Mouse (Mus musculus): Measurements from ENCODE around the gene Dus2.
"Not testable (repeated sequence)": the region's sequence is repeated elsewhere in the genome, so short reads cannot be mapped to it uniquely, and the experiment has no call there.

Gene Dus2

DNA sequence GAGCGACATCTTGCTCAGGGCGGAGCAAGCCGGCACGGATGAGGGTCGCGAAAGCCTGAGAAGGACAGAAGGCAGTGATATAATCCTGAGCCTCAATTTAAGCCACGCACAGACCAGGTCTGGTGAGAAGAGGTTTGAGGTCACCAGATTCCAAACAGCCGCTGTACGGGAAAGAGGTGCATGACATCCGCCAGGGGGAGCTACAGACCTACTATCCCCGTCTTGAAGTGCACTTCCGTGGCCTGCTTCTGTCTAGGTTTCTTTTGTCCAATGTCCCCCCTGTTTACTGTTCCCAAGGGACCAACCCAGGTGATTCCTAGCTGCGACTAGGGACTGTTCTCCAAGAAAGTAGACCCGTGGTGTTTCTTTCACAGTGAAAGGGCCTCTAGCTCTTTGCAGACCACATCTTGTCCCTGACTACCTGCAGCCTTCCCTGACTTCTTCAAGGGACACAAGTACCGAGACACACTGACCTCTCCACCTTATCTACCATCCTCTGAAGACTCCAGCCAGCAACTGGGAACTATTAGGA is at the start of gene Dus2:
Gene Dus2 (plus strand): TSS at position 482 of the 532 bp plus-strand sequence.
- DNase-seq, result peak; percentile 86 to 92

DNA sequence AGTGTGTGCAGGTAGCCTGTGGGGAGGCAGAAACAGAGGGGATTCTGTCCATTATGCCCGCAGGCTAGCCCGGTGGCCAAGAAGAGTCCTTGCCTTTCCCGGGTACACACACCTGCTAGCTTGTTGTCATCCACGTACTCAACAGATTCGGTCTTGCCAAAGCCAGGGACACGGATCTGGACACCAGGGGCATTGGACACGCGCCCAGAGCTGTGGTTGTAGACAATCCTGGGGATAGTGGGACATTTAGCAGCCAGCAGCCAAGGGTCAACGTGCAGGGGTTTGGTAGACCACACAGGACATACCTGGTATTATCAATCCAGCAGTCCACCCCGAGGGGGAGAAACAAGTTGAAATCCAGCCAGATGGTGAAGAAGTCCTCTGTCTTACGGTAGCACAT is 49.1 kb upstream of the Dus2 start:
- DNase-seq, result no peak

DNA sequence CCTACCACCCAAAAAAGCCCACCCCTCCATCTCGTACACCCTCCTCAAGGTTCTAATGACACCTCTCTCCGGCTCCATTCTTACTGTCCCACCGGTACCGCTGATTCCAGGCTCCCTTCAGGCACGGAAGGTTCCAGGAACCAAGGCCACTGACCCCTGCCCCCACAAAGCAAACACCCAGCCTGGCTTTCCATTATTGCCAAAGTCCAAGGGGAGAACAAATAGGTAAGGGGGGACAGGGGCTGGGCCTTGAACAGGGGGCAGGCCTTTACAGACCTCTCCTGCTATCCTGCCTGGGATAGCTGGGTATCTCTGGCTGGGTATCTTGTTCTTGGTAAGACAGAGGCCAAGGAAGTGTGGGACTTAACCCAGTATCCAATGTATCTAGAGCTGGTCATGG is 48.6 kb upstream of the Dus2 start:
- no peak for DNase-seq

DNA sequence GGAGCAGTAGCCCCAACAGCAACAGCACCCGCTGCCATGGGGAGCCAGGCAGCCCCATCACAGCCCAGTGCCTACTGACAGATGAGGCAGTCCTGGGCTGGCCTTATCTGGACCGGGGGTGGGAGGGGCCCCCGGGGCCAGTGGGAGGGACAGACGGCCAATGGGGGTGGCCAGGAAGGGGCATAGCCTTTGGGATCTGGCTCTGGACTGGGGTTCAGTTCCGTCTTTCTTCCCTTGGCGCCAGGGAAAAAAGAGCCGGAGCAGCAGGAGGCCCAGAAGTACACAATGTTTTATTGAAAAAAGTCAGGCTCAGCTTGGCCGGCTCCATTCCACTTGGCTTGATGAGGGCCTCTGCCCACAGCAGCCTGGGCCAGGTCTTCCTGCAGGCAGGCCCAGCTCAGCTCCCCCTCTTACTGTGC is 47.8 kb upstream of the Dus2 start, which contains the start of gene Lcat:
Gene Lcat (minus strand): TSS at position 62 of the 419 bp plus-strand sequence.
- peak in 1 of 2 experiments; percentile 24 for DNase-seq

DNA sequence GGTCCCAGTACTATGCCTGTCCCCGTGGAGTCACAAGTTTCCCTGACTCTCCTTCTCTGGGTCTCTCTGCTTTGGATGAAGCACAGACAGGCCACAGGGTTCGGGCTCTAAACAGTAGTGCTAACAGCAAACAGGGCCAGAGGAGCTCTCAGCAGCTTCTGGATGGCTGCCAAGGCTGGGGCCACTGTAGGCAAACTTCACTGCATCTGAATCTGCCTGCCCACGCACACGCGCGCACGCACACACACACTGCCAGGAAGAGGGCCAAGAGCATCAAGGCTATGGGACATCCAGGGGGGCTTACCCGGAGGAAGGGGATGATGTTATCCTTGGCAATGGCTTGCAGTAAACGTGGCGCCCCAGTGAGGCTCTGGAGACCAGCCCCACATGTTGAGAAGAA is 41.8 kb upstream of the Dus2 start:
- peak in 1 of 2 experiments; percentile 35 for DNase-seq

DNA sequence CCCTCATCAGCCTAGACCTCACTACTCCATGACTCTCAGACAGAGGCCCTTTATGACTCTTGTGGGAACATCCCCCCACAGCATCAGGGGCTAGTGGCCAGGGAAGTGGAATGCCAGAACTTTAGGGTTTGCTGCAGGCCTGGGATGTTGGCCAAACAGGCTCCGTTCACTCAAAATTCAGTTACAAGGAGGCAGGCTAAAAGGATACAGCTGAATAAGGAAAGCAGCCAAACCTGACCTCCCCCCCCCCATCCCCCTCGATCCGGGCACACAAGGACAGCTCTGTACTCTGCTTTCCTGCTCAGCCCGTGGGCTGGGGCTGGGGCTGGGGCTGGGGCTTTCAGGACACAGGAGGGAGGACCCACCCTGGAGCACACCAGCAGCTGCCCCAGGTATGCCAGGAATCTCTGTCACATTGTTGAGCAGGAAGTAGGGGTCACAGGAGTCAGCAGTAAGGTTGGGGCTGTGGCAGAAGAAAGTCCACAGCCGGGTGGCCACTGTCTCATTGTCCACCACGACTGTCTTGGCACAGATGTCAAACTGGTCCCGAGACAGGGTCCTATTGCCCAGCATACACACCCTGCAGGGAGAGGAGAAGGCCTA is 40.0 kb upstream of the Dus2 start:
- DNase-seq, result peak in 1 of 2 experiments; percentile 34

DNA sequence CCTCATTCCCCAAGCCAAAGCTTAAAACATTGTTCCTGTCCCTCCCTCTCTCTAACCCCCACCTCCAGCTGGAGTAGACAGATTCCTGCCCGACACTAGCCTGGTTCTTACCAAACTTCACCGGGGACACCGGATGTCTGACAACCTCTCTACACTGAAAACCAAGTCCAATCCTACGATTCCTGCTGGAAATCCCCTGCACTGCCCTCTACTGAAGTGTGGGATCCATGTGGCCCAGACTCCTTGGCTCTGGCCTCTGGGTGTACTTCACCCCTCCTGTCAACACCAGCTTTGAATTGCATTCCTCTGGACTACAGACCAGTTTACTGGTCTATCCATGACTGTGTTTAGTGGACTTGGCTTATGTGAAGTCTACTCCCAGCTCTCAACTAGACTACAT is 34.6 kb upstream of the Dus2 start:
- DNase-seq, result no peak

DNA sequence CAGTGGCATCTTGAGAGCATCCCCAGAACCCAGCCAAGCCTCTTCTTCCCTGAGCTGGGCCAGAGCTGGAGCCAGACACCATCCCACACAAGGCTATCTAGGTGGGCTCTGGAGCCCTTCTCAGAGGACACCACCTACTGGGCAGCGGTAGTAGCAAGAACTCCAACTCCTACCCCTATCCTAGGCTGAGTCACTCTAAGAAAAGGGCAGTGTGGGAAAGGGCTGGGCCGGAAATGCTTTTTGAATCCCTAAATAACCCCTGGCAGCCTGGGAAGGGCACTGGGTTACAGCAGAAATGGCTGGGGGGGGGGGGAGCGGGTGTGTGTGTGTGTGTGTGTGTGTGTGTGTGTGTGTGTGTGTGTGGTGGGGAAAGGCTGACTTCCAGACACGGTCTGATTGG is 33.3 kb upstream of the Dus2 start:
- no peak for DNase-seq

DNA sequence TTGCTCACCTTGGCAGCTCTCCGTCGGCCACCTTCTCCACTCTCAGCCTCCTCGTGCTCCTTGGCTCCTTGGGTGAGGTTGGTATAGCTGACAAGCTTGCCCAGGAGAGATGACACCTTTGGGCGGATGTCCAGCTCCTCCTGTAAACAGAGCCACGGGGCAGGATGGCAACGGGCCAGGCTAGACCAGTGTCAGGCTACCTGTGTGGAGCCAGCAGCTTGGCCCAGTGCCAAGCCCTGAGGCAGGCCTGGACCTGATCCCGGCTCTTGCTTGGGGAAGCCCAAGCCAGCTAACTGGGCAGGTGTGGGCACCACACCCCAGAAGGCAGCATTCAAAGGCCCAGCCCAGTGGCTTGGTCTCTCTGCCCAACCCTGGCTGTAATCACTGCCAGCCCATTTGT is 31.8 kb upstream of the Dus2 start:
- peak; percentile 75 to 79 for DNase-seq

DNA sequence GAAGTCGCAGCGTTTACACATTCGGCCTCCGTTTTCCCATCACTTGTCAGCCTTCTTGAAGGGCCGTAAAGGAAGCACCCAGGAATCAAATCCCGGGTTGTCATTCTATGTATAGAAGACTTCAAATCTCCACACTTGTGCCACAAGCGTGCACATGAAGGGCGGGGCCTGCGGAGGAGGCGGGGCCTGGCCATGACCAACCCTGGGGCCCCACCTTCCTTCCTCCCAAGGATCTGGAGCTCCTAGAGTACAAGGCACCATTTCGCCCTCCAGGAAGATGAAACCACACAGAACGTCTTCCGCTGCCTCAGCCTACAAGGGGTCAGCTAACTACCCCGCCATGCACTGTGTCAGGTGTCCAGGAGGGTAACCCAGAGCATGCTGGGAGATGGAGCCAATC is 30.0 kb upstream of the Dus2 start:
- no peak for DNase-seq

DNA sequence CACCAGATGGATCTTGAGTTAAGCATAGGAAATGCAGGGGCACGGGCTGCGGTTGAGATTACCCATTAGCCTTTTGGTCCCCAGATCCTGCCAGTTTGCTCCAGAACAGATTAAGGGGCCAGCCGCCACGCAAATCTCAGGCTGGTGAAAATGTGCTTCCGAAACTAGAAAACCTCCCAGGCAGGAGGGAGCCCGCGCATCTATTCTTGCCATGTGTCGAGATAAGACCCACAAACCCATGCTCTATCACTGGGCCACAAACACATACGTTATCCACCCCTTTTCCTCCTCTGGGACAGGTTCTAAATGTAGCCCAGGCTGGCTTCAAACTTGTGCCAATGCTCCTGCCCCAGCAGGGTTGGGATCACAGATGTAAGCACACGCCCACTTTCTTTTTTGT is 29.6 kb upstream of the Dus2 start:
- DNase-seq, result no peak

DNA sequence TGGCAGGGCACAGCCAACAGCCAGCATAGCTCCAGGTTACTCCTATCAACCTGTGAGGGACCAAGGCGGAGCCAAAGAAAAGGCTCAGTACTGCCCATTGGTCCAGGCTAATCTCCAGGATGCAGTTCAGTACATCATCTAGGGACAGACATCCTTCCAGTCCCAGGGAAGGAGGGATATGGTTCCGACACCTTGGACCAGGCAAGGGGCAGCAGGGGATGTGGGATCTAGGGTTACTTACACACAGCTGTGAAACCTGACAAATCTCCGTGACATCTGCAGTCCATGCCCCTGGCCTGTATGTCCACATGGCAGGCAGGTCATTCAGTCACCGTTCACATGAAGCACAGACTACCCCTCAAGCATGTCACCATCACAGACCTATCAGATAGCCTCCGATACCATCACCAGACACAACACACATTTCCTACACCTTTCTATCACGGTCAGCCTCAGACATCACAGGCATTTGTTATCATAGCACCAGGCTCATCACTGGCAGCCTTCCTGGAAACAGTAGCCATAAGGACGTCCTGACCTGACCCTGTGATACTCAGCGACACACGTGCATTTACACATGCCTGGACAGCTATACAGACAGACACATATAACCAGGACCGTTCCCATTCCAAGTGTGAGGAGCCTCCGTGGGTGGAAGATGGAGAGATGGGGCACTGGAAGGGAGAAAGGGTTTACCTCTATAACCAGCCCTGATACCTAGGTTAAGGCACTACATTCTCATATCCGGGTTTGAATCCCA is 26.5 kb upstream of the Dus2 start:
- DNase-seq, result no peak

DNA sequence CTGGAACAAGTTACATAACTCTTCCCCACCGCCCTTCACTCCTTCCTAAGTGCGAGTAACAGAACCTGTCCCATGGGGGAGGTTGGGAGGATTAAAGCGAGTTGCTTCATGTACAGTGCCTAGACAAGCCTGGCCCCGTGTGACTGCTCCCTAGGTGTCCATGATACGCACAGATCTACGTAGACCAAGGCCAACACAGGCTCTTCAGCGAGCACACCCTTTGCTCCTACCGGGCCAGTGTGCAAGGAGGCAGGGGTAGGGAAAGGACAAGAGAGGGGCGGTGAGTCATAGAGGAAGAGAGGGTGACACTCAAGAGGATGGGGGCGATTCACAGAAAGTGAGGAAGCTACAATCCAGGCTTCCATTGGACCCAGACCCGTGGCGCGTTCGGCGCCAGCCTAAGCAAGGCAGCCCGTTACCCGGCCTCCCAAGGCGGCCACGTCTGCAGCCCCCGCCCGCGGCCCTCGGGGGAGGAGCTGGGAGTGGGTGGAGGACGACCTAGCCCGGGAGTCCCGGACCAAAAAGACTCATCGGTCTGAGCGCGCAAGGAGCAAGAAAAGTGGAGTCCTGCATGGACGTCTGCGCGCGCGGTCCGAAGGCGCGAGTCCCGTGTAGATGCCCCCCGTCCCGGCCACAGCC is 25.8 kb upstream of the Dus2 start:
- no peak for DNase-seq

DNA sequence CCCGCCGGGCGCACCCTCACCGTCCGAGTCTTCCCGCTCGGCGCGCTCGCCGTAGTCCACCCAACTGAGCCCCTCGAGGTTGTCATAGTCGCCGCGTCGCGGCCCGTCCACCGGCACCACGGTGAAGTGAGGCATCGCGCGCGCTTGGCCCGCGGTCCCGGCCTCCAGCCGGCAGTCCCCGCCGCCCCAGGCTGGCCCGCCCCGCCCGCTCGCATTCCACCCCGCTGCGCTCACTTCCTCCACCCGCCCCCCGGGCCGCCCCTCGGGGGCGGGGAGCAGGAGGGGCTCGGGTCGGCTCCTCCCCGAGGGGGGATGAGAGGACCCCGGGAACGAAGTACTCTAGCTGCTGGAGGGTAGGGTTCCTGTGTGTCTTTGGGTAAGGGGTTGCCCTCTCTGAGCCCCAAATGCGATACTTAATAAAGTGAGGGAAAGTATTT is 25.2 kb upstream of the Dus2 start, which contains the start of gene Slc12a4:
Gene Slc12a4 (minus strand): TSS at position 193 of the 437 bp plus-strand sequence.
- DNase-seq, result no peak

DNA sequence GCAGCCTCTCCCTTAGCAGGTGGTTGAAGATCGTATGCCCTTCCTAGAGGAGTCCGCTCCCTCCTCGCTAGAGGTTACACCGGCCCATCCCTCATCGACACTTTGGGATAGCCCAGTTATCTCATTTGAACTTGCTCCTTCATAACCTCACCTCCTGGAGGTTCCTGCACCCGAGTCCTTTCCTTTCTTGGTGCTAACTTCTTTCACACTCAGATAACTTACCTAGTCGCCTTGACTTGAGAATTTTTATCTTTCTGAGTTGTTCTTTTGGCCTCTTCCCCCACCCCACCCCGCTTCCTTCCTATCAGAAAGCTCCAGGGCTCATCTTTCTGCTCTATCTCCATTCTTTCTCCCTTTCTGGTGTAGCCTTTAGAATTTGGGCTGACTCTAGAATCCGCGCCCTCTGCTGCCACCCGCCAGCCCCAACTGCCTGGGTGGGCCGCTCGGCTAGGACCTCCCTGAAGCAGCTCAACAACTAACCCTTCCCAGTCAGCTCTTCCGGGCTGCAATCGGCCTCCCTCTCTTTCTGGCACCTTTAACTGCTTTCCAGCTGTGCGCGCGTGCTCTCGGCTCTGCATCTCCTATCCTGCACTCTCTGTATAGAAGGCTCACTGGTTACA is 24.3 kb upstream of the Dus2 start:
- DNase-seq, result no peak

DNA sequence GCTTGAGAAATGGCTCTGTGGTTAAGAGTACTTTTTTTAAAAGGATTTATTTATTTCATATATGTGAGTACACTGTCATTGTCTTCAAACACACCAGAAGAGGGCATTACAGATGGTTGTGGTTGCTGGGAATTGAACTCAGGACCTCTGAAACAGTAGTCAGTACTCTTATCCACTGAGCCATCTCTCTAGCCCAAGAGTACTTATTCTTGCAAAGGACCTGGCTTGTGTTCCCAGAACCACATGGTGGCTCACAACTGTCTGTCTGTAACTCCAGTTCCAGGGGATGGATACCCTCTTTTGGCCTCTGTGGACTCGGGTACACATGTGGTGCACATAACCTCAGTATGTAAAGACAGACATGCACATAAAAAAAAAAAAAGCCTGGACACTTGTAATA is 21.8 kb upstream of the Dus2 start:
- DNase-seq, result no peak

DNA sequence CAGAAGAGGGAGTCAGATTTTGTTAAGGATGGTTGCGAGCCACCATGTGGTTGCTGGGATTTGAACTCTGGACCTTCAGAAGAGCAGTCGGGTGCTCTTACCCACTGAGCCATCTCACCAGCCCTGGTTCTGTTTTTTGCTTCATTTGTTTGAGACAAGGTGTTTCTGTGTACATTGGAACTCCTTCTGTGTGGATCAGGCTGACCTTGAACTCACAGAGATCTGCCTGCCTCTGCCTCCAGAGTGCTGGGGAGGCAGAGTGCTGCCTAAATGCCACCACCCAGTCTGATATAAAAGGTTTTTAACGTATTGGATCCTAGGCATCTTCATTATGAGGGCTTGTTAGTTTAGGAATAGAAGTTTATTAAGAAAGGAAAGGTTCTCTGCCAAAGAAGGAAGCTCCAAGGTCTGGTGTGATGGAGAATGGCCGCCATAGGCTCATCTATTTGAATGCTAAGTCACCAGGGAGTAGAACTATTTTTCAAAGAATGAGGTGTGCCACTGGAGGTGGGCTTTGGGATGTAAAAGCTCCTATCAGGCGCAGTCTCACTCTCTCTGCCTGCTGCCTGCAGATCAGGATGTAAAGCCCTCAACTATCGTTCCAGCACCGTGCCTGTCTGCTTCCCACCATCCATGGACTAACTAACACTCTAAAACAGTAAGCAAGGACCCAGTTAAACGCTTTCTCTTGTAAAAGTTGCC is 20.0 kb upstream of the Dus2 start:
- no peak for DNase-seq

DNA sequence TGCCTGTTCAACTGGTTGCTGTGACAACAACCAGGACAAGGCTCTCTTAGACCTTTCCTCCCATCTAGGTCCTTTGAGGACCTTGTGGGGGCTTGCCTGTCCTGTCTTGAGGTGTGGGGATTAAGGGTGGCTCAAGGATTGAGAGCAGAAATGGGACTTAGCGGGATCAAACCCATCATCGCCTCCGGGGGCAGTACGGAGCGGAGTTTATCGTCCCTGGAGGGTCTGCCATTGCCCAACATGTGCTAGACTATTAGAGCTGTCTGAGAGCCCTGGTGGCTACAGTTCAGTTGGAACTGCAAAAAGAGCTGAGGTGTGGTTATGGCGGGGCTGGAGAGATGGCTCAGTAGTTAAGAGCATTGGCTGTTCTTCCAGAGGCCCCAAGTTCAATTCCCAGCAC is 15.8 kb upstream of the Dus2 start:
- no peak for DNase-seq

DNA sequence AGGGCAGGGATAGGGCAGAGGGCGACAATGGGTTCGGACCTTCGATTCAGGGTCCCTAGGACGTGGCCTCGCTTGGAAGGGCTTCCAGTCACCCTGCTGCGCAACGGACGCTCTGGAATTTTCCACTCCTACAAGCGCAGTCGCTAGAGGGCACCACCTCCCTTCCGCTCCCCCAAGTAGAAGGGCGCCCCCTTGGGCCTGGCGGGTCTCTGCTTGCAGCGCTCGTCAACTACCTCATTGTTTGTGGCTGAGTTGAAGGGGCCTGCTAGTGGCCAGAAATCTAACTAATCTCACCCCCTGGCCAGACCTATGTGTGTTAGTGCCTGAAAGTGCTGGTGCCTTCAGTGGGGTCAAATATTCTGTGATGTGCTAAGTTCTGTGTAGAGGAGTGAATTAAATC is 11.8 kb upstream of the Dus2 start, which contains the start of gene Dpep3:
Gene Dpep3 (minus strand): TSS at position 105 of the 400 bp plus-strand sequence.
- no peak for DNase-seq

DNA sequence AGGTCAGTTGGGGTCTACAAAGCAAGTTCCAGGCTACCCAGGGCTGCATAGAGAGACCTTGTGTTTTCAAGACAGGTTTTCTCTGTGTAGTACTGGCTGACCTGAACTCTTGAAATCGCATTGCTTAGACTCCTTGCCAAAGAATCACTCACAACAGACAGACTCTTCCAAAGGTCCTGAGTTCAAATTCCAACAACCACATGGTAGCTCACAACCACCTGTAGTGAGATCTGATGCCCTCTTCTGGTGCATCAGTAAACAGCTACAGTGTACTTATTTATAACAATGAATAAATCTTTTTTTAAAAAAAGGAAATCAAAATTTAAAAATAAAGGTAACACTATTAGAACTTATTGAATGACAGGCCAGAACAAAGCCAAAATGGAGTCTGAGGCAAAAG is 10.0 kb upstream of the Dus2 start:
- no peak for DNase-seq

DNA sequence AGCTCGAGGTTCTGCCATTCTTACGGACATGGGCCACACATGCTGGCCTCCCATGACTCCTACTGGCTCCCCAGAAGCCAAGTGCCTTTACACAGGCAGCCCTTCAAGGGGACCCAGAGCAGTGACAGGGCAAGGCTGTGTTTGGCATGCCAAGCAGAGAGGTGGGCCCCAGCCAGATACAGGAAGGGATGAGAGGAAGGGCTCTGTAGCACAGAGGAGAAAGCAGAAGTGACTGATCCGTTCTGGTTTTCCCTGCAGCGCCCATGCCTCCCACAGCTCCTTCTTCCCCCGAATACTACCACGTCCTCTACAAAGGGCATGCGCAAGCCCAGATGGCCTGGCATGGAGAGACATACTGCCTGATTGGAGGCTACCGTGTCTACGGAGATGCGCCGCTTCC is 7.7 kb upstream of the Dus2 start:
- not testable (repeated sequence) for DNase-seq

DNA sequence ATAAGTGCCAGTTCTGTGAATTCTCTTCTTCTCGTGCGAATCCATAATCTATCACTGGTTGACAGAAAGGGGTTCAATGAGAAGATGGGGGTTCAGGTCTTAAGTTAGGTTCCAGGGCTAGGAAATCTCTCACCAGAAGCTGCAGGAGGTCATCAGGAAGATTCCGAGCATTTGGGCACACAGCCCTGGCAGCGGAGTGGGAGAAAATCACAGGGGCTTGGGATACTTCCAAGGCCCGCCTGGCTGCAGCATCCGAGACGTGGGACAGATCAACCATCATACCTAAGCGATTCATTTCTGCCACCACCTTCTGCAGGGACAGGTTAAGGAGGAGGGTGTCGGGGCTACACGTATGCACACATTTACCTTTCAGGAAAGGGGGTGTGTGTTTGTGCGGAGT is 2.6 kb upstream of the Dus2 start:
- no peak for DNase-seq

DNA sequence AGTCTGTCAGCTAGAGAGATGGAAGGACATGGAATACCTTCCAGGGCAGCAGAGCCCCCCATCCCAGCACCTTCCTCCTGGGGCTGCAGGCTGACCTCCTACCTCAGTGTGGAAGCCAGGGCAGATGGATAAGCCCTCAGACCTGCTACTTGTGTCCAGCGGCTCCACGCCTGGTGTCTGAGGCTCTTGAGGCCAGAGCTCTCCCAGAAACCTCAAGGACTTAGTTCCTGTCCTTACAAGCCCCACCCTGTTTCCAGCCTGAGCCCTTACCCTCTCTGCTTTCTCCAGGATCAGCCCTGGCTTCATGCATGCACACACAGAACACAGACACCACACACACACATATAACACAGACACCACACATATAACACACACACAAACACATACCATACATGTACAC is 409 bp downstream of the Dus2 start:
- DNase-seq, result no peak
